19 mouse cellular contexts compared by ENCODE assay signal in the genomic region with DNA sequence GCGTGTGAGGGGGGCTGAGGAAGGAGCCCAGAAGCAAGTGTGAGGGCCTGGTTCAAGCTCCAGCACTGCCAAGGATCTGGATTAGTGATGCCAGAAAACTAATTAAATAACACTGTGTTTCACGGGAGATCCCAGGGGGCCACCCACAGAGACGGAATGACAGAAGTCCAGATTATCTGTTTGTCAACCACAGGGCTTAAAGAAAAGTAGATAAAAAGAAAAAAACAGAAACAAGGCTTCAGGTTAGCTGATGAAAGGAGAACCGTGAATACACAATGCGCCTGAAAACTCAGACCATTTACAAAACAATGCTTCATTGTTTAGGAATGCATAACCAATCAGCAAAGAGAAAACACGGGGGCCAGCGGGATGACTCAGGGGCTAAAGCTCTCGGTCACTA. TPM values are rescaled to one million over a fixed set of nuclear protein-coding genes. Genes with fewer than 3 reads are reported as not detected.
DNase-seq lines count a peak whose midpoint lies in the region; ATAC-seq and TF ChIP-seq lines count a peak whose summit lies in the region.
"Had no signal": no experiment of that assay in that cellular context is flagged by ENCODE, and none has a peak within 500 bp of the region (broad histone marks: within the 10 kb centered on the region; RNA-seq: fewer than 3 reads in every experiment).

No protein-coding gene starts in this region.

- no peaks in the 10 kb centered on the region for H3K9me3 ChIP-seq in forebrain, embryonic 14.5 days (replicated peaks; ENCODE audit: control insufficient read depth, low read length)
- H3K9me3 ChIP-seq in forebrain, embryonic 10.5 days = no peaks in the 10 kb centered on the region
- no peaks in the 10 kb centered on the region for H3K9me3 ChIP-seq in ES-Bruce4 (replicated peaks; ENCODE audit: control insufficient read depth, insufficient read depth, low read length, poor library complexity, severe bottlenecking)
- H3K9me3 ChIP-seq: liver, embryonic 12.5 days had no signal

- peak; percentile 42 for DNase-seq in forebrain, embryonic 14.5 days (ENCODE audit: low spot score)
- DNase-seq in forebrain, embryonic 10.5 days (ENCODE audit: extremely low spot score, low spot score) = no peak
- DNase-seq in 3T3-L1 (ENCODE audit: low read depth, low spot score) = peak; percentile 65
- DNase-seq in brain, embryonic 14.5 days (ENCODE audit: low read depth) = peak; percentile 49
- DNase-seq in left cerebral cortex, postnatal 25 days (ENCODE audit: low spot score in 2 of 2) = no peak
- no peak for DNase-seq in adrenal gland, postnatal 25 days
- DNase-seq: cerebellum, adult 9-11 months had no signal

- TF ChIP-seq CTCF in ES-Bruce4 (IDR thresholded peaks at IDR 0.05; ENCODE audit: low read depth, low read length) = no peak
- TF ChIP-seq CTCF in brain, embryonic 14.5 days (IDR thresholded peaks at IDR 0.05; ENCODE audit: borderline replicate concordance, extremely low read depth, insufficient read depth, insufficient read length) = no peak

- no peak for TF ChIP-seq EP300 in ES-Bruce4 (IDR thresholded peaks at IDR 0.05; ENCODE audit: insufficient read depth, low read depth, low read length)

- H3K27ac ChIP-seq in forebrain, embryonic 14.5 days (ENCODE audit: low read depth, low read length) = no peak overlapping the region
- no peak overlapping the region for H3K27ac ChIP-seq in forebrain, embryonic 10.5 days
- no peak overlapping the region; the same call in 1 of the 2 replicates for H3K27ac ChIP-seq in ES-Bruce4 (ENCODE audit: insufficient read depth, low read length)
- H3K27ac ChIP-seq: liver, embryonic 12.5 days had no signal

- intact Hi-C loops in left cerebral cortex, postnatal 25 days (cut with DNase I) = no loop called here

- H3K36me3 ChIP-seq in forebrain, embryonic 14.5 days (ENCODE audit: control insufficient read depth, insufficient read depth, low read length) = peaks cover 17% of the 10 kb centered on the region
- H3K36me3 ChIP-seq in forebrain, embryonic 10.5 days (replicated peaks) = no peaks in the 10 kb centered on the region
- no peaks in the 10 kb centered on the region for H3K36me3 ChIP-seq in ES-Bruce4 (ENCODE audit: control insufficient read depth, insufficient read depth, low read length, poor library complexity, severe bottlenecking)
- H3K36me3 ChIP-seq: liver, embryonic 12.5 days had no signal

- H3K4me1 ChIP-seq in forebrain, embryonic 14.5 days (ENCODE audit: control insufficient read depth, insufficient read depth, low read length) = no peaks in the 10 kb centered on the region
- peaks cover 27% of the 10 kb centered on the region for H3K4me1 ChIP-seq in forebrain, embryonic 10.5 days
- H3K4me1 ChIP-seq in ES-Bruce4 (ENCODE audit: control insufficient read depth, insufficient read depth, low read length) = peaks cover 4% of the 10 kb centered on the region
- H3K4me1 ChIP-seq: liver, embryonic 12.5 days had no signal

- no peak for TF ChIP-seq POLR2A in ES-Bruce4 (IDR thresholded peaks at IDR 0.05; ENCODE audit: insufficient read depth, low read length)
- no peak for TF ChIP-seq POLR2A in brain, embryonic 14.5 days (IDR thresholded peaks at IDR 0.05; ENCODE audit: borderline replicate concordance, extremely low read depth, insufficient read depth, insufficient read length, poor library complexity, severe bottlenecking)

- WGBS in forebrain, embryonic 14.5 days = under 1% methylated on average over 8 of the region's 8 CpGs
- 2% methylated on average over 8 of the region's 8 CpGs for WGBS in forebrain, embryonic 10.5 days

- peaks cover 10% of the 10 kb centered on the region; the same call in 1 of the 2 replicates for H3K27me3 ChIP-seq in forebrain, embryonic 14.5 days (replicated peaks; ENCODE audit: control insufficient read depth, insufficient read depth, low read length)
- H3K27me3 ChIP-seq in forebrain, embryonic 10.5 days (ENCODE audit: poor library complexity, severe bottlenecking) = peaks cover 50% of the 10 kb centered on the region
- no peaks in the 10 kb centered on the region for H3K27me3 ChIP-seq in ES-Bruce4 (ENCODE audit: control insufficient read depth, insufficient read depth, low read length, poor library complexity, severe bottlenecking)

- no peak overlapping the region for H3K9ac ChIP-seq in forebrain, embryonic 14.5 days (ENCODE audit: low read length)
- H3K9ac ChIP-seq in ES-Bruce4 (ENCODE audit: low read depth, poor library complexity, severe bottlenecking) = 0 out of 2 replicates have a peak overlapping the region, but pooled peaks have one; percentile 36
- H3K9ac ChIP-seq: liver, embryonic 12.5 days had no signal

- no peak overlapping the region for H3K4me2 ChIP-seq in forebrain, embryonic 14.5 days (ENCODE audit: low read length)
- H3K4me2 ChIP-seq: liver, embryonic 12.5 days had no signal

- no peak overlapping the region for H3K4me3 ChIP-seq in forebrain, embryonic 14.5 days (ENCODE audit: low read depth, low read length)
- H3K4me3 ChIP-seq in forebrain, embryonic 10.5 days = no peak overlapping the region; the same call in 1 of the 2 replicates
- H3K4me3 ChIP-seq in ES-Bruce4 (ENCODE audit: low read depth, low read length) = no peak overlapping the region
- H3K4me3 ChIP-seq: liver, embryonic 12.5 days had no signal

- ATAC-seq in forebrain, embryonic 14.5 days = no peak
- ATAC-seq: liver, embryonic 12.5 days; lung, postnatal 0 days had no signal

RNA-seq across cellular contexts. Expression of gene Ap3b2, which starts 12.9 kb away (rescaled TPM):
- polyA plus RNA-seq in forebrain, embryonic 14.5 days (2014; fragmentation: Nextera tagmentation; extraction: Ambion mirVana) = 82.3 and 105 TPM in 2 replicates
- 8.4 and 11.6 TPM in 2 replicates for polyA plus RNA-seq in forebrain, embryonic 10.5 days (2016; fragmentation: Nextera tagmentation; extraction: Ambion mirVana)
- polyA plus RNA-seq in ES-Bruce4 (2011; ENCODE audit: insufficient read depth, insufficient read length, low read depth, missing spikeins) = 6.7 and 7.2 TPM in 2 replicates
- polyA plus RNA-seq in brain, embryonic 14.5 days (2012; rRNA removed) = 155 and 162 TPM in 2 replicates
- total RNA-seq in left cerebral cortex, postnatal 25 days (2021) = 100 to 1,000 TPM; 141 to 150 TPM
- 9.3 and 13.1 TPM in 2 replicates for total RNA-seq in adrenal gland, postnatal 25 days (2021)
- total RNA-seq: CH12.LX; megakaryocyte-erythroid progenitor cell, adult 5-6 weeks had no signal

RNA-seq across cellular contexts. Expression of gene BC048679, which starts 17.3 kb away (rescaled TPM):
- not detected in 2 replicates for polyA plus RNA-seq in forebrain, embryonic 14.5 days (2014; fragmentation: Nextera tagmentation; extraction: Ambion mirVana)
- polyA plus RNA-seq in forebrain, embryonic 10.5 days (2016; fragmentation: Nextera tagmentation; extraction: Ambion mirVana) = 0.27 and 0.50 TPM in 2 replicates
- polyA plus RNA-seq in ES-Bruce4 (2011; ENCODE audit: insufficient read depth, insufficient read length, low read depth, missing spikeins) = not detected in 2 replicates
- polyA plus RNA-seq in brain, embryonic 14.5 days (2012; rRNA removed) = not detected in 2 replicates
- not detected for total RNA-seq in left cerebral cortex, postnatal 25 days (2021)
- total RNA-seq in adrenal gland, postnatal 25 days (2021) = not detected in 2 replicates
- total RNA-seq: CH12.LX; left cerebral cortex, postnatal 36 days; megakaryocyte-erythroid progenitor cell, adult 5-6 weeks had no signal
- polyA plus RNA-seq: heart, postnatal 0 days; kidney, embryonic 14.5 days; liver, embryonic 12.5 days; lung, postnatal 0 days; neural tube, embryonic 11.5 days; small intestine, adult 2 months; stomach, embryonic 14.5 days; thymus, postnatal 0 days had no signal

RNA-seq across cellular contexts. Expression of gene Cpeb1, which starts 25.5 kb away (rescaled TPM):
- 1.1 and 2.7 TPM in 2 replicates for polyA plus RNA-seq in forebrain, embryonic 14.5 days (2014; fragmentation: Nextera tagmentation; extraction: Ambion mirVana)
- 0.86 and 0.98 TPM in 2 replicates for polyA plus RNA-seq in forebrain, embryonic 10.5 days (2016; fragmentation: Nextera tagmentation; extraction: Ambion mirVana)
- 9.5 and 14.8 TPM in 2 replicates for polyA plus RNA-seq in ES-Bruce4 (2011; ENCODE audit: insufficient read depth, insufficient read length, low read depth, missing spikeins)
- 4.4 and 6.5 TPM in 2 replicates for polyA plus RNA-seq in brain, embryonic 14.5 days (2012; rRNA removed)
- 10 to 100 TPM; 64.6 to 69.3 TPM for total RNA-seq in left cerebral cortex, postnatal 25 days (2021)
- 29.2 and 39.0 TPM in 2 replicates for total RNA-seq in adrenal gland, postnatal 25 days (2021)
- total RNA-seq: CH12.LX; megakaryocyte-erythroid progenitor cell, adult 5-6 weeks had no signal

Comparison
In these comparisons a context has a peak if more than half of its experiments do, and no peak if none do; other contexts are left out.
1. DNase-seq: peak in forebrain, embryonic 14.5 days (single experiment), 3T3-L1 (single experiment) and brain, embryonic 14.5 days (single experiment); none in forebrain, embryonic 10.5 days (single experiment), left cerebral cortex, postnatal 25 days (0 of 2) and adrenal gland, postnatal 25 days (single experiment).